Mouse (Mus musculus) heart, postnatal 10 days (tissue): Measurements from ENCODE around the gene Cysrt1. TPM values are rescaled to one million over a fixed set of nuclear protein-coding genes. Genes with fewer than 3 reads are reported as not detected.

Source experiments
- DNase-seq, 2 experiments: peaks; one replicate each; pipeline ENCODE4 v3.0.0; 2021
- intact Hi-C: fragments of 180-260 bp; cut with DNase I; formaldehyde crosslinking; loops from one replicate; pipeline ENCODE4 v1.15.1; 2025
- total RNA-seq, 2 experiments: library from RNA; stranded (reverse); gene quantifications; 2 replicates each; pipeline ENCODE4 v1.2.3; 2021

The Cysrt1 gene
- total RNA-seq, 2 experiments from 2014 or later, result not detected

DNA sequence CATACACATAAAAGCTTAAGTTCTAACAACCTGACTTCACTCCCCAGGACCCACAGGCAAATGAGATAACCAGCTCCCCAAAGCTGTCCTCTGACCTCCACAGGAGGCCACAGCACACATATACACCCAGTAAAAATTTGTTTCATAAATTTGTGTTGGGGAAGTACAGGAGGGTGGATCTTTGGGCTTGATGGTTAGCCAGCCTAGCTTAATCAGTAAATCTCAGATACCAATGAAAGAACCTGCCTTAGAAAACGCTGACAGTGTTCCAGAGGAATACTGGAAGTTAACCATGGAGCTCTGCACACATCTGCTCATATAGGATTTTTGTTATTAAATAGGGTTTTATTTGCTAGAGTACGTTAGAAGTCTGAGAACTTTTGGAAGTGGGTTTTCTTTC, 24.6 kb downstream of the Cysrt1 start:
- DNase-seq, result no peak
- intact Hi-C loops, result no loop called here

DNA sequence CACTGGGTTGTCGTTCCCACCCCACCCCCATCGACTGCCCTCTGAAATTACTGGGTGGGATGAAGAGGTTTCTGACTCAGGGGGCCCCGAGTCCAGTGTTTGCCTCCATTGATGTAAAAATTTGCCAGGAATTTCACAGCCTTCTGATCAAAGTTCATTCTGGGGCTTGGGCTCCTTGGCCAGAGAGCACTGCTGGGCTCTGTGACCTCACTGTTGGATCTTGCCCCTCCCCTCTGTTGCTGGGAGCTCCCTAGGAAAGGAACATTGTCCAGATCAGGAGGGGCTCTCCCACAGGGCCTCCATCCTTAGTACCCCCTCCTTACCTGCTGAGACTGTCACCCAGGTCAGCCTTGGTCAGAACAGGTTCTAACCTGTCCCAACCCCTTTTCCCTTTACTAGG, 27.8 kb downstream of the Cysrt1 start, which contains the start of gene Stpg3:
Gene Stpg3 (minus strand): TSS at position 194 of the 400 bp plus-strand sequence.
- DNase-seq, result no peak
- intact Hi-C loops, result no loop called here

GRCm38 (mm10) chr2:25213266-25213865, 28.9 kb downstream of the Cysrt1 start:
- intact Hi-C loops, result no loop called here

DNA sequence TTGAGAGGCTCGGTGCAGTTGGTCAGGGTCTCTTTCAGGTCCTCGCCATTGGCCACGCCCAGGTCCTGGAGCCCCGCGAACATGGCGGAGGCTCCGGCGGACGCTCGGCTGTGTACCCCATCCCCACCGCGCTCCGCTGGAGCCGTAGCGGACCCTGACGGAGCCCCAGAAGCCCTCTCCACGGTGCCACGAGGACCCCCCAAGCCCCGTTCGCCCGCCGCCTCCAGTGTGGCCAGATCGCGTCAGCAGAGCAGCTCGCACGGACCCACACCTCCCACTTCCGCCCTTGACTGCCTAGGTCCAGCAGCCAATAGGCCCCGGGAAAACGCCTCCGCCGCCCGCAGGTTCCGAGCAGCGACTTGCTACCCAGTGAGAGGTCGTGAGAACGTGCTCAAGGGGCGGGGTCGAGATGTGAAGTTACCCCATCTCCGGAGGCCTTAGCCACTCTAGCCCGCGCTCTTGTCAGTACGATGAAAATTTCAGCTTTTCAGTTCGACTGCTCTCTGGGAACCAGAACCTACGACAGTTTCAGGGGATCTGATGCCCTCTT, 31.1 kb downstream of the Cysrt1 start, which contains the start of gene Nelfb:
Gene Nelfb (minus strand): TSS at position 369 of the 550 bp plus-strand sequence.
- DNase-seq, result peak; percentile 94 to 96
- intact Hi-C loops, result no loop called here

More at GRCm38 (mm10) chr2:25213266-25213865, 28.9 kb downstream of the Cysrt1 start:
- DNase-seq, result no peak

GRCm38 (mm10) chr2:25210686-25211085, 31.6 kb downstream of the Cysrt1 start:
- no peak for DNase-seq
- intact Hi-C loops, result no loop called here

DNA sequence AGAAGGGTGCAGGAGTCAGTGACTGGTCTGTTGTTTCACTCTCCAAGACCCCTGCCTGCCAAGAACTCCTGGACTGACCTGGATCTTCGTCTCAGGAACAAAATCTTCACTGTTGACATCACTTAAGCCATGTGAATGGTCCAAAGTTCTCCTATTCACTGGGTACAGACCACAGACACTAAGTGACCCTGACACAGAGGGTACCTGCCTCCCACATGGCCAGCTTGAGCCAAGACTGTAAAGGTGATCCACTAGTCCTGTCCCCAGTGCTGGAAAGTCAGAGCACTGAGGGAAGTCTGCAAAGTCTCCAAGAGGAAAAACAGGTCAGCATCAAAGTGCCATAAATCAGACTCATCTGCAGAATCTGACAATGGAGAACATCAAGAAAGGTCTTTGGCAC, 34.7 kb downstream of the Cysrt1 start:
- no peak for DNase-seq
- intact Hi-C loops, result no loop called here

DNA sequence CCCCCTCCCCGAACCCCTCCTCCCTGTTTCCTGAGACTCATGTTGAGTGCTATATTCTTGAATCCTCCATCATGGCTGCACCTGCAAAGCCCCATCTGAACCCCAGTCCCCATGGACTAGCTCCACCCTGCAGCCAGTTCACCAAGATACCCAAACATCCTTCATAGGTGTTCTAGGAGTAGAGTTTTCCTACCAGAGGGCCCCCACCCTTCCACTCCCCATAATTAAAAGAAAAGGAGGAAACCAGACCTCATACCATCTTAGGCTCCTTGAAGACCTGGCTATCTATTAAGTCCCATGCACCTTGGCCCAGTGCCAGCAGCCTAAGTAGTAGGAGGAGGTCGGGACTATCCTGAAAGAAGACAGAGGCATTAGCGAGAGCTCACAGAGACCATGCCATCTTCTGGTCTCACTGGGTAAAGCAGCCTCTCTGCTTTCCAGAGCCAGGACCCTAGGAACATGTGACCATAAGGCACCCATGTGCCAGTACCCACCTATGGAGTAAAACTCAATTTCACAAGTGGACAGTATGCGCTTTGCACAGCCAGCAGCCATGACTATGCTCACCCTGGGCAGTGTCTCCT, 38.5 kb downstream of the Cysrt1 start:
- DNase-seq, result peak in 1 of 2 experiments; percentile 21
- intact Hi-C loops, result no loop called here

DNA sequence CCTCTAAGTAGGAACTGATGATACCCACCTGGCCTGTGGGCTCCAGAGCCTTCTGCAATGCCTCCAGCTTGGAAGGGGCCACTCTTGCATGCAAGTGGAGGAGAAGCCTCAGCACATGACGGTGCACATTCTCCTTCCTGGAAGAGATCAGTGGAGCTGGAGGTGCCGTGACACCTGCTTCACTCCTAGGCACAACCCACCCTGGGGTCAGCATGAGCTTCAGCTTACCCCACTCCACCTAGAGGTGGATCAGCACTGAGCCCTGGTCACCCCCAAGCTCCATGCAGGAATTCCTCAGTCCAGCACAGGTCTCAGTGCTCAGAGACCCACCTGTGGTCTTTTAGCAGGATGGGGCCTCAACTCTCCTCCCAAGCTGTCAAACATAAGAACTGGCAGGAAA, 41.6 kb downstream of the Cysrt1 start:
- DNase-seq, result no peak
- intact Hi-C loops, result no loop called here

DNA sequence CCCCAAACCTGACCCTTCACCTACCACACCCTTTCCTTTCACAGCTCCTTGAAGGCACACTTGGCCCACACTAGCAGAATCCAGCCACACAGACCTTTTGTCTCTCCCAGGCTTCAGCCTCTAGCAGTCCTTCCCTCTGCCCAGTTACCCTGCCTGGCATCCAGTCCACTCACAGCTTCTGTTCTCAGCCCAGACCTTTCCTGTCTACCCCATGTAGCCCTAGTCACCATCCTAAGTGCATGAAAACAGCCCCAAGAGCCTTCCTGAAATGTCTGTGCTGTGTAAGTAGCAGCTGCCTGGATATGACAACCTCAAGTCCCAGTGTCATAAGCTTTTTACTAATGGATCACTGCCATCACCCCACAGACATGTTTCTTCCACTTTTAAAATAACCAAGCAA, 44.3 kb downstream of the Cysrt1 start:
- intact Hi-C loops, result no loop called here

GRCm38 (mm10) chr2:25197191-25197590, 45.1 kb downstream of the Cysrt1 start:
- peak in 1 of 2 experiments; percentile 9 for DNase-seq
- intact Hi-C loops, result no loop called here

More for the DNA sequence above, 44.3 kb downstream of the Cysrt1 start:
- peak; percentile 20 for DNase-seq

DNA sequence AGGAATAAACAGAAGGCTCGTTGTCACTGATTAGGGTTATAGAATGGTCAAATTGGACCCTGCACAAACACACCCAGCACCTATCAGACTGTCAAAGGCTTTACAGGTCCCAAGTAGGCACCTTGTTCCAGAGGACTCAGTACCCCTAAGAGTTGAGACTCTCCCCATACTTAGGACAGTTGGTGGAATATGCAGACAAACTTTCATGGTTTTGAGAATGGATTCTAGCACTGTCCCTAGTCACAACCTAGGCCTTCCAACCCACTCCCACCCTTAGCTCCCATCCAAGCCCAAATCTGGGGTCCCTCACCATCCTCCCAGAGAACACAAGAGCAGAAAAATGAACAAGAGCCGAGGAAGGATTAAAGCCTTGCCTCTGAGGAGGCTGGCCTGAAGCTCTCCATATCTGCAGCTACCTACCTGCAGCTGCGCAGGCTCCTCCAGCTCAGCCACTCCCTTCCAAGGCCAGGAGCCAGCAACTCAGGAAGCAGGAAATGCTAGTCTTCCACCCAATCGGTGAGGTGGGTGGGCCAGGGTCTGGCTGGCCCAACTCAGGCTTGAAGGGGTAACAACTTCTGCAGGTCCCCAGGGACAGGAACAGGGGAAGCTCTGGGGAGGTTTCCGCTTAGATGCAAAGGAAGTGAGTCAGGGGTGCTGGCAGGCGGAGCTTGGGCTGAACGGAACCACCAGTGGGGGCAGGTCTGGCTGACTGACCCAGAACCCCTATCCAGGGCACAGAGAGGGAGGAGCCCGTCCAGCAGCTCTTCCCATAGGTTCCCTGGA, 45.9 kb downstream of the Cysrt1 start, which contains the start of gene Tor4a:
Gene Tor4a (minus strand): TSS at position 715 of the 783 bp plus-strand sequence.
- peak; percentile 85 for DNase-seq
- intact Hi-C loops, result no loop called here

- intact Hi-C loops, result no loop called here
- peak; percentile 74 to 75 for DNase-seq
Observed at GRCm38 (mm10) chr2:25195211-25196156, 46.8 kb downstream of the Cysrt1 start.

- DNase-seq, result peak in 1 of 2 experiments; percentile 25
- intact Hi-C loops, result loop anchor here (1.0 kb wide), 1 partner anchor 34 kb away; no protein-coding TSS in a partner anchor
Observed at GRCm38 (mm10) chr2:25194486-25195171, 47.6 kb downstream of the Cysrt1 start.

DNA sequence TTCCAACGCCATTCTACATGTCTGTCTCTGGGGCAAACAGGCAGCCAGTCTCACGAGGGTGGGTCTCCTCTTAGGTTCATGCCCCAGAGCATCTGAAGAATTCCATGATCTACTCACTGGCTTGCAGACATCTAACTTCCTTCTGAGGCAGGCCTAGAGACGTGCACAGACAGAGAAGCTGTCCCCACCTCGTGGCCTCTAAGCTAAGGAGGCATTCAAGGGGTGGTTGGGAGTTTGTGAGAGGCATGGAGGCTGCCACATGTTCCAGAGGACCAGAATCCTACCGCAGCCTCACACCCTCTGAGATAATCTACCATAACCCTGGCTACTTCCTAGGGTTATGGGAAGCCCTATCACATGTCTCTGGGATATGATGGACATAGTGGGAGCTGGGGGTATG, 48.2 kb downstream of the Cysrt1 start:
- intact Hi-C loops, result loop anchor here (1.0 kb wide), 1 partner anchor 34 kb away; no protein-coding TSS in a partner anchor
- DNase-seq, result no peak

- intact Hi-C loops, result loop anchor here (1.0 to 2.0 kb wide), 2 partner anchors 62 to 135 kb away; partner anchors contain the start of gene Tmem203
Observed at GRCm38 (mm10) chr2:25193330-25193770, 48.9 kb downstream of the Cysrt1 start.

More at GRCm38 (mm10) chr2:25193330-25193770, 48.9 kb downstream of the Cysrt1 start:
- DNase-seq, result peak; percentile 87 to 89
